Mouse (Mus musculus) lung, postnatal 4 days (tissue): ENCODE measurements around the gene Tmem248.
A peak's percentile ranks its signal among the peaks of the same experiment; 100 is the strongest.
"Not testable (repeated sequence)": the region's sequence is repeated elsewhere in the genome, so short reads cannot be mapped to it uniquely, and the experiment has no call there.

Experiments used
- DNase-seq, 2 experiments: peaks; one replicate each; pipeline ENCODE4 v3.0.0; 2021

Gene Tmem248

DNA sequence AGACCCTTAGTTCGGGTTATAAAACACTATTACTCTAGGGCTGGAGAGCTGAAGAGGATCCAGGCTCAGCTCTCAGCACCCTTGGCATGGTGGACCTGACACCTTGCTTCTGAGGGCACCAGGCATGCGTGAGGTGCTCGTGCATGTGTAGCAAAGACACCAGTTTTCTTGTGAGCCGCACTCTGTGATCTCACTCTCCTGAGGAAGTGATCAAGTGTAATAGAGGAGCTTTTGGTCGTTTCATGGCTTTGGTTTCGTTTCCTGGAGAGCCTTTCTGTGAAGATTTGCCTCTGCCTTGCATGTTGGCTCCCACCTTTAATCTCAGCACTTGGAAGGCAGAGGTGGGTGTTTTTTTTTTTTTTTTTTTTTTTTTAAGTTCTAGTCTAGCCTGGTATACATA lies 12.3 kb upstream of the Tmem248 start:
- no peak for DNase-seq

DNA sequence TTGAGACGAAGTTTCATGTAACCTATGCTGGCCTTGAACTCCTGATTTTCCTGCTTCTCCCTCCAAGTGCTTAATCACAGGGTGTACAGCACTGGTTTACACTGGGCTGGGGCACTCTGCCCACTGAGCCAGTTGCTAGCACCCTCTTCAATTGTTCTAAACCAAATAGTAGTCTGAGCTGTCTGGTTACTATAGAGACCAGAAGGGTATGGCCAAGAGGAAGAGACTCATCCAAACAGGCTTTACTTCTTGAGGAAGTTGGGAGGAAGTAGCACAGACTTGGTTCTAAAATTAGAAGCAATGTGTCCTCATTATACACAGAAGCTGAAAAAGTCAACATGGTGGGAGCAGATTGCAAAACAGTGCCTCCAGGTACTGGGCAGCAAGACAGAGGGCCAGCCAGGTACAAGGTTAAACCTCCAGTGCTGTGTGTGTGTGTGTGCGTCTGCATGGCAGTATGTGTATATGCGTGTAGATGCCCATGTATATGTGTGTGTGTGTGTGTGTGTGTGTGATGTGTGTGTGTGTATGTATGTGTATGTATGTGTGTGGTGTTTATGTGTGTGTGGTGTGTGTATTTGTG lies 11.3 kb upstream of the Tmem248 start:
- no peak for DNase-seq

DNA sequence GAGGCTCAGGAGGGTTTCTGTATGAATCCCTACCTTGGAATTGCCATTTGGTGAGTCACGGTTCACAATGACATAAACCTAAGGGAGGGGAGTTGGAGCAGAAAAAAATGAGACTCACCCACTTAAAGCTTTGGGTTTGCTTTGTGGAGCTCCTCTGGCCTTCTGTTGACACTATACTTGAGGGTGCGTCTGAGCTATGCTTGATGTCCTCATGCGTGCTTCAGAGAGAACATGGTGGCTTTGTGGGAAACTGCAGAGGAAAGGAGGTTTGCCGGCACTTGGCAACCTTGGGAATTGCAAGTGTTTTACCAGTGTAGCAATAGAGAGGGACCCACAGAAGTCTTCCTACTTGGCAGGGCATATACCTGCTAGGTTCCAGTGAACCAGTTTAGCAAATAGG lies 9.6 kb upstream of the Tmem248 start:
- peak; percentile 41 to 71 for DNase-seq

- DNase-seq = peak in 1 of 2 experiments; percentile 21
Measured at GRCm38 (mm10) chr5:130212956-130213355, 3.9 kb upstream of the Tmem248 start.

GRCm38 (mm10) chr5:130217406-130217805 lies 525 bp downstream of the Tmem248 start:
- peak; percentile 31 to 47 for DNase-seq

DNA sequence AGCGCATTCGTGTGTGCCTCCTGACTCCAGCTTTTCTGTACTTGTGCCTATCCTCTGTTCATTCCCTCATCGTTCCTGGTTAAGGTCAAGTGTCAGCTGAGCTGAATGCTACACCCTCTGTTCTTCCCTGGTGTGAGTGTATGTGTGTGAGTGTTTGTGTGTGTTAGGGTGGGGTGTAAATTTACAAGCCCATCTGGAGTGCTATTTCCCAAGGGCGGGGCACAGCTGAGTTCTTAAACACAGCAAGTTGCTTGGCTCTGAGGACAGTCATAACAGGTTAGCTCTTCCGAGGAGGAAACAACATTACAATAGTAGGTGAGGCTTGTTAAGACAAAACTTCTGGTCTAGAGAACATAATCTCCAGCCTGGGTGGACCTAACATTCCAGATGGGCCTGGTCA lies 1.5 kb downstream of the Tmem248 start:
- no peak for DNase-seq

- no peak for DNase-seq
Measured at GRCm38 (mm10) chr5:130221316-130221715, 4.4 kb downstream of the Tmem248 start.

GRCm38 (mm10) chr5:130221760-130222145 lies 4.9 kb downstream of the Tmem248 start:
- DNase-seq = no peak

GRCm38 (mm10) chr5:130222146-130223004 lies 5.5 kb downstream of the Tmem248 start:
- DNase-seq = peak; percentile 96 to 97

DNA sequence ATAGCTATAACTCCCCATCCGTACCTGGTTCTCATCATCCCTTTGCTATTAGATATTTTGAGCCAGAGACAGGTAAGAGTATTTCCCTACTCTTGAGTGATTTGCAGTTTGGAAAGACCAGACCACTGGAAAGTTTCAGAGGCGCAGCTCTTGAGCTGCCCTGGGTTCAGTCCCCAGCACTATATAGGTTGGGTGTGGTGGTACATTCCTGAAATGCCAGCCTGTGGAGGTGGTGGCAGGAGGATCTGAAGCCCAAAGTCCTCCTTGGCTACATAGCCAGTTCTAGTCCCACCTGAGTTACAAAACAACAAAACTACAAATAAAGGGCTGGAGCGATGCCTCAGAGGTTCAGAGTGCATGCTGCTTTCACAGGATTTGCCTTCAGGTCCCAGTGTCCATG lies 9.9 kb downstream of the Tmem248 start:
- DNase-seq = no peak

DNA sequence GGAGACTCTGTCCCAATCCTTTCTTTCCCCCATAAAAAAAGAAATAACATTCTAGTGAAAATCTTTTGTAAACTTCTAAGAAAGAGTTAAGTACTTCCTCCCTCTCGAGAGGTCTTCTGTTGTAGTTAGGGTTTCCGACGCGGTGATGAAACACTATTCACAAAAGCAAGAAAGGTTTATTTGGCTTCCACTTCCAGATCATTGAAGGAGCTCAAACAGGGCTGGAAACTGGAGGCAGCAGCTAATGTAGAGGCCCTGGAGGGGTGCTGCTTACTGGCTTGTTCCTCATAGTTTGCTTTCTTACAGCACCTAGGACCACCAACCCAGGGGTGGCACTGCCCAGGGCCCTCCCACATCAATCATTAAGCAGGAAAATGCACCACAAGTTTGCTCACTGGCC lies 11.2 kb downstream of the Tmem248 start:
- no peak for DNase-seq

DNA sequence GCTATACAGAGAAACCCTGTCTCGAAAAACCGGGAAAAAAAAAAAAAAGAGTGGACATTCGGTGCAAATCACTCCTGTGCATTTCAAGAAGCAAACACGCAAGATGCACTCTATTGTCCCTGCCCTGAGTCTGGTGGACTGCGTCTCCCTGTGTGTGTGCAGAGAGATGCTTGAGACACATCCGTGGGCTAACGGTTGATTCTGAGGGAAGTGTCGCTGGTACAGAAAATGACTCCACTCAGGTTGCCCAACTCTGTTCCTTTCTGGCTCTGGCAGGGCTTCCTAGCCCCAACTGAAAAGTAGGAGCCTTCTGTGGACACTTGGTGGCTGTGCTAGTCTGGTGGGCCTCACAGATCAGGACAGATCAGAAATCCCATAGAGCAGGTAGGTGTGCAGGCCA lies 19.4 kb downstream of the Tmem248 start:
- no peak for DNase-seq

DNA sequence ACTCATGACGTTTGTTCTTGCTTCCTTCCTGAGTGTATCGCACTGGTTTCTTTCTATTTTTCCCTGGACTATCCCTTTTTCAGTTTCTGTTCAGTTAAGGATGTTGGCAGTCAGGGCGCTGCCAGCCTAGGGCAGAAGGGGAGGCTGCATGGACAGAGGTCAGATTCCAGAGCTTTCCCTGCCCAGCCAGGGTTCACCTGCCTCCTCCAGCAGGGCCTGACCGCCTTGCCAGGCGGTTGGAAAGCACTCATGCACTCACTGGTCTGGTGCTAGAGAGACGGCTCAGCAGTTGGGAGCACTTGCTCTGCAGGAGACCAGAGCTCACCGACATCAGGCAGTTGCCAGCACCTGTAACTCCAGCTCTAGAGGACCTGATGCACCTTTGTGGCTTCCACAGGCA lies 22.4 kb downstream of the Tmem248 start:
- no peak for DNase-seq

- no peak for DNase-seq
Measured at GRCm38 (mm10) chr5:130239856-130240255, 23.0 kb downstream of the Tmem248 start.

- DNase-seq = no peak
Measured at GRCm38 (mm10) chr5:130241426-130241825, 24.5 kb downstream of the Tmem248 start.

DNA sequence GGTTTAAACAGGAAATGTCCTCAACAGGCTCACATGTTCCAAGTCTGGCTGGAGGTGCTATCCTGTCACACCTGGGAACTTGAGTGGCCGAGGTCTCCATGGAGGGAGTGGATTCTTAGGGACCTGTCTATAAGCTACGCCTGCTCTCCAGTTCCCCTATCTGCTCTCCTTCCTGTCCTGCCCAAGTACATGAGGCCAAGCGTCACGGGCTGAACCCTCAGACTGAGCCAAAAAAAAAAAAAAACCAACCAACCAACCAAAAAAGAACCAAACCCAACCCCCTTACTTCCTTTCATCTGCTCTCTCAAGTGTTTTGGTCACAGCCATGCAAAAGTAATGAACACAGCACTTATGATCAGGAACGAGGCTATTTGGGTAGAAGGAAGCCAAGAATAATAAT lies 30.9 kb downstream of the Tmem248 start:
- no peak for DNase-seq

GRCm38 (mm10) chr5:130254164-130255016 lies 37.5 kb downstream of the Tmem248 start:
- DNase-seq = peak in 1 of 2 experiments; percentile 38

GRCm38 (mm10) chr5:130255017-130255720 lies 38.3 kb downstream of the Tmem248 start, which contains the start of the genes Sbds and Tyw1:
Gene Sbds (minus strand): TSS chr5:130255530.
Gene Tyw1 (plus strand): TSS chr5:130255619.
- peak; percentile 98 to 99 for DNase-seq

- DNase-seq = not testable (repeated sequence)
Measured at GRCm38 (mm10) chr5:130255799-130256525, 39.1 kb downstream of the Tmem248 start.

DNA sequence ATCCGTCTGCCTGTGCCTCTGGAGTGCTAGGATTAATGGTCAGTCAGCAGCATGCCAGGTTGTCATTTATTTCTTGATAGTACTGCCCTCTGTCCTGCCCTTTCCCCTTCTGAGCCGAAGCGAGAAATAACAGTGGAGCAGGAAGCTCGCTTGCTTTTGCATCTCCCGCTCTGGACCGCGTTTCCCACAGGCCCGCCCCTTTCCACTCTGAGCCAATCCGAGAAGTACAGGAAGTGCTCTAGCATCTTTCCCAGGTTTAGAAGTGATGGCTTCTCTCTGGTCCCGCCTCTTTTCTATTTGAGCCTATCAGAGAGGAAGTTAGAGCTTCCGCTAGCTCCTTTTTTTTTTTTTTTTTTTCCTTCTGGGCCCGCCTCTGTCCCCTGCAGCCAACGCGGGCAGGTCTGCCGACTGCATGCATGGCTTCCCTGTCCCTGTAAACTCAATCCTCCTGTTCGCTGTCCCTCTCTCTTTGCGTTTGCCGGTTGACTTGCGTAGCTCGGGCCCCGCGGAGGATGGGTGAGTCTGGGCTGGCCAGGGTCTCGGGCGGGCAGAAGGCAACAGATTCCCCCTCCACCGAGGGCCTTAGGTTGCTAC lies 39.9 kb downstream of the Tmem248 start:
- peak; percentile 95 to 96 for DNase-seq

- no peak for DNase-seq
Measured at GRCm38 (mm10) chr5:130257303-130257702, 40.4 kb downstream of the Tmem248 start.

GRCm38 (mm10) chr5:130263454-130263853 lies 46.6 kb downstream of the Tmem248 start:
- DNase-seq = no peak
